Mouse (Mus musculus) urinary bladder, postnatal 14 days (tissue): ENCODE measurements around the gene Cdon.

Source experiments
- DNase-seq: peaks from one replicate; pipeline ENCODE4 v3.0.0; 2021; ENCODE audit warnings: low spot score

Gene Cdon

GRCm38 (mm10) chr9:35541488-35541887, 120.6 kb downstream of the Cdon start:
- peak; percentile 87 for DNase-seq

GRCm38 (mm10) chr9:35541941-35542340, 121.0 kb downstream of the Cdon start:
- no peak for DNase-seq

- no peak for DNase-seq
These were observed 122.4 kb downstream of the Cdon start for GRCm38 (mm10) chr9:35543099-35543860.

GRCm38 (mm10) chr9:35544666-35545065, 123.7 kb downstream of the Cdon start:
- DNase-seq = no peak

- DNase-seq = no peak
These were observed 124.8 kb downstream of the Cdon start for GRCm38 (mm10) chr9:35545704-35546103.

- no peak for DNase-seq
These were observed 125.8 kb downstream of the Cdon start for GRCm38 (mm10) chr9:35546745-35547144.

GRCm38 (mm10) chr9:35548455-35548854, 127.5 kb downstream of the Cdon start:
- DNase-seq = no peak

- no peak for DNase-seq
These were observed 135.7 kb downstream of the Cdon start for GRCm38 (mm10) chr9:35556494-35557102.
